Mouse (Mus musculus): ENCODE measurements at regions not wholly inside any gene's neighbourhood (a gene's known extent, or its start where the extent isn't known, plus 50 kb on each side); places are given as distances from the start of the nearest gene placed in this dataset.

GRCm38 (mm10) chr5:103374162-103374561 is 50.8 kb upstream of the Ptpn13 start:
- no peak for DNase-seq

GRCm38 (mm10) chr5:103373089-103373488 is 51.9 kb upstream of the Ptpn13 start:
- DNase-seq, result no peak

- DNase-seq, result no peak
Observed at GRCm38 (mm10) chr5:103370456-103370855, 54.5 kb upstream of the Ptpn13 start.

GRCm38 (mm10) chr5:103368993-103369392 is 56.0 kb upstream of the Ptpn13 start:
- DNase-seq, result peak in 1 of 2 experiments; percentile 7

- DNase-seq, result no peak
Observed at GRCm38 (mm10) chr5:103367201-103367671, 57.8 kb upstream of the Ptpn13 start.

GRCm38 (mm10) chr5:103365700-103366448 is 59.1 kb upstream of the Ptpn13 start:
- DNase-seq, result no peak

- no peak for DNase-seq
Observed at GRCm38 (mm10) chr5:103364791-103365699, 59.9 kb upstream of the Ptpn13 start.

- DNase-seq, result peak; percentile 54 to 73
Observed at GRCm38 (mm10) chr5:103360775-103361247, 64.2 kb upstream of the Ptpn13 start.

GRCm38 (mm10) chr5:103360360-103360759 is 64.6 kb upstream of the Ptpn13 start:
- peak; percentile 41 to 60 for DNase-seq

- DNase-seq, result no peak
Observed at GRCm38 (mm10) chr5:103357558-103357957, 67.4 kb upstream of the Ptpn13 start.

- no peak for DNase-seq
Observed at GRCm38 (mm10) chr5:103356500-103356899, 68.5 kb upstream of the Ptpn13 start.

- peak; percentile 33 to 42 for DNase-seq
Observed at GRCm38 (mm10) chr5:103355372-103356300, 69.4 kb upstream of the Ptpn13 start.

GRCm38 (mm10) chr5:103343869-103344268 is 81.1 kb upstream of the Ptpn13 start:
- DNase-seq, result no peak

GRCm38 (mm10) chr5:103341456-103341855 is 83.5 kb upstream of the Ptpn13 start:
- no peak for DNase-seq

GRCm38 (mm10) chr5:103340626-103341025 is 84.4 kb upstream of the Ptpn13 start:
- DNase-seq, result no peak

- no peak for DNase-seq
Observed at GRCm38 (mm10) chr5:103336689-103337490, 88.1 kb upstream of the Ptpn13 start.

GRCm38 (mm10) chr5:103335916-103336688 is 88.9 kb upstream of the Ptpn13 start:
- DNase-seq, result no peak

- peak in 1 of 2 experiments; percentile 17 for DNase-seq
Observed at GRCm38 (mm10) chr5:103326412-103326811, 98.6 kb upstream of the Ptpn13 start.

- no peak for DNase-seq
Observed at GRCm38 (mm10) chr5:103320341-103320740, 104.7 kb upstream of the Ptpn13 start.

GRCm38 (mm10) chr5:103309806-103310525 is 98.8 kb upstream of the Mapk10 start:
- DNase-seq, result no peak
